Mouse (Mus musculus): Measurements from ENCODE around the gene Ildr2. TPM values are rescaled to one million over a fixed set of nuclear protein-coding genes. Genes with fewer than 3 reads are reported as not detected.

Ildr2 gene
- polyA plus RNA-seq, 1 experiment: not detected

- no peaks in the 10 kb centered on the region for H3K4me1 ChIP-seq (ENCODE audit: control insufficient read depth, insufficient read depth, low read length)
- TF ChIP-seq CTCF (IDR thresholded peaks at IDR 0.05; ENCODE audit: control insufficient read depth, insufficient read depth, low read length): no peak
- TF ChIP-seq POLR2A (IDR thresholded peaks at IDR 0.05; ENCODE audit: borderline replicate concordance, control insufficient read depth, low read depth, low read length): no peak
- H3K27ac ChIP-seq (ENCODE audit: control insufficient read depth, insufficient read depth, low read depth, low read length, poor library complexity): no peak overlapping the region
- H3K4me3 ChIP-seq (replicated peaks; ENCODE audit: control insufficient read depth, low read depth, low read length): no peak overlapping the region
- 67% methylated on average over 7 of the region's 7 CpGs for WGBS
Measured at GRCm38 (mm10) chr1:166295548-166295947, 41.6 kb downstream of the Ildr2 start.

- Histone ChIP-seq H3K4me3 (replicated peaks; ENCODE audit: control insufficient read depth, low read depth, low read length) (no peak overlapping the region), H3K27ac (ENCODE audit: control insufficient read depth, insufficient read depth, low read depth, low read length, poor library complexity) (no peak overlapping the region), H3K4me1 (ENCODE audit: control insufficient read depth, insufficient read depth, low read length) (no peaks in the 10 kb centered on the region)
- TF ChIP-seq CTCF (IDR thresholded peaks at IDR 0.05; ENCODE audit: control insufficient read depth, insufficient read depth, low read length) (no peak), POLR2A (IDR thresholded peaks at IDR 0.05; ENCODE audit: borderline replicate concordance, control insufficient read depth, low read depth, low read length) (no peak)
- 83% methylated on average over 9 of the region's 9 CpGs for WGBS
Measured at GRCm38 (mm10) chr1:166296371-166296770, 42.4 kb downstream of the Ildr2 start.

GRCm38 (mm10) chr1:166296971-166297370 is 43.0 kb downstream of the Ildr2 start:
- Histone ChIP-seq H3K4me1 (ENCODE audit: control insufficient read depth, insufficient read depth, low read length) (no peaks in the 10 kb centered on the region), H3K4me3 (replicated peaks; ENCODE audit: control insufficient read depth, low read depth, low read length) (no peak overlapping the region), H3K27ac (ENCODE audit: control insufficient read depth, insufficient read depth, low read depth, low read length, poor library complexity) (no peak overlapping the region)
- TF ChIP-seq CTCF (IDR thresholded peaks at IDR 0.05; ENCODE audit: control insufficient read depth, insufficient read depth, low read length): no peak
- TF ChIP-seq POLR2A (IDR thresholded peaks at IDR 0.05; ENCODE audit: borderline replicate concordance, control insufficient read depth, low read depth, low read length): no peak
- WGBS: 66% methylated on average over 8 of the region's 8 CpGs

- TF ChIP-seq CTCF (IDR thresholded peaks at IDR 0.05; ENCODE audit: control insufficient read depth, insufficient read depth, low read length): no peak
- no peak for TF ChIP-seq POLR2A (IDR thresholded peaks at IDR 0.05; ENCODE audit: borderline replicate concordance, control insufficient read depth, low read depth, low read length)
- Histone ChIP-seq H3K4me3 (replicated peaks; ENCODE audit: control insufficient read depth, low read depth, low read length) (no peak overlapping the region), H3K4me1 (ENCODE audit: control insufficient read depth, insufficient read depth, low read length) (no peaks in the 10 kb centered on the region), H3K27ac (ENCODE audit: control insufficient read depth, insufficient read depth, low read depth, low read length, poor library complexity) (no peak overlapping the region)
- WGBS: 72% methylated on average over 15 of the region's 15 CpGs
Measured at GRCm38 (mm10) chr1:166297499-166298111, 43.7 kb downstream of the Ildr2 start.

- no peak overlapping the region for H3K27ac ChIP-seq (ENCODE audit: control insufficient read depth, insufficient read depth, low read depth, low read length, poor library complexity)
- TF ChIP-seq POLR2A (IDR thresholded peaks at IDR 0.05; ENCODE audit: borderline replicate concordance, control insufficient read depth, low read depth, low read length) (no peak), CTCF (IDR thresholded peaks at IDR 0.05; ENCODE audit: control insufficient read depth, insufficient read depth, low read length) (no peak)
- no peak overlapping the region for H3K4me3 ChIP-seq (replicated peaks; ENCODE audit: control insufficient read depth, low read depth, low read length)
- WGBS: 73% methylated on average over 2 of the region's 2 CpGs
- no peaks in the 10 kb centered on the region for H3K4me1 ChIP-seq (ENCODE audit: control insufficient read depth, insufficient read depth, low read length)
Measured at GRCm38 (mm10) chr1:166298884-166299283, 44.9 kb downstream of the Ildr2 start.

- H3K4me1 ChIP-seq (ENCODE audit: control insufficient read depth, insufficient read depth, low read length): no peaks in the 10 kb centered on the region
- H3K27ac ChIP-seq (ENCODE audit: control insufficient read depth, insufficient read depth, low read depth, low read length, poor library complexity): no peak overlapping the region
- H3K4me3 ChIP-seq (replicated peaks; ENCODE audit: control insufficient read depth, low read depth, low read length): no peak overlapping the region
- 3% methylated on average over 8 of the region's 8 CpGs for WGBS
- TF ChIP-seq CTCF (IDR thresholded peaks at IDR 0.05; ENCODE audit: control insufficient read depth, insufficient read depth, low read length) (no peak), POLR2A (IDR thresholded peaks at IDR 0.05; ENCODE audit: borderline replicate concordance, control insufficient read depth, low read depth, low read length) (no peak)
Measured at GRCm38 (mm10) chr1:166299821-166300220, 45.9 kb downstream of the Ildr2 start.

GRCm38 (mm10) chr1:166300526-166300925 is 46.6 kb downstream of the Ildr2 start:
- Histone ChIP-seq H3K27ac (ENCODE audit: control insufficient read depth, insufficient read depth, low read depth, low read length, poor library complexity) (no peak overlapping the region), H3K4me3 (replicated peaks; ENCODE audit: control insufficient read depth, low read depth, low read length) (no peak overlapping the region), H3K4me1 (ENCODE audit: control insufficient read depth, insufficient read depth, low read length) (no peaks in the 10 kb centered on the region)
- WGBS: 66% methylated on average over 3 of the region's 3 CpGs
- TF ChIP-seq POLR2A (IDR thresholded peaks at IDR 0.05; ENCODE audit: borderline replicate concordance, control insufficient read depth, low read depth, low read length) (no peak), CTCF (IDR thresholded peaks at IDR 0.05; ENCODE audit: control insufficient read depth, insufficient read depth, low read length) (no peak)

- no peak overlapping the region for H3K27ac ChIP-seq (ENCODE audit: control insufficient read depth, insufficient read depth, low read depth, low read length, poor library complexity)
- WGBS: 77% methylated on average over 8 of the region's 8 CpGs
- TF ChIP-seq CTCF (IDR thresholded peaks at IDR 0.05; ENCODE audit: control insufficient read depth, insufficient read depth, low read length) (no peak), POLR2A (IDR thresholded peaks at IDR 0.05; ENCODE audit: borderline replicate concordance, control insufficient read depth, low read depth, low read length) (no peak)
Measured at GRCm38 (mm10) chr1:166304352-166305240, 50.7 kb downstream of the Ildr2 start.

More at GRCm38 (mm10) chr1:166304352-166305240, 50.7 kb downstream of the Ildr2 start:
- no peaks in the 10 kb centered on the region for H3K4me1 ChIP-seq (ENCODE audit: control insufficient read depth, insufficient read depth, low read length)
- H3K4me3 ChIP-seq (replicated peaks; ENCODE audit: control insufficient read depth, low read depth, low read length): no peak overlapping the region
